ENCODE assay signal across 23 mouse cellular contexts in the genomic region with DNA sequence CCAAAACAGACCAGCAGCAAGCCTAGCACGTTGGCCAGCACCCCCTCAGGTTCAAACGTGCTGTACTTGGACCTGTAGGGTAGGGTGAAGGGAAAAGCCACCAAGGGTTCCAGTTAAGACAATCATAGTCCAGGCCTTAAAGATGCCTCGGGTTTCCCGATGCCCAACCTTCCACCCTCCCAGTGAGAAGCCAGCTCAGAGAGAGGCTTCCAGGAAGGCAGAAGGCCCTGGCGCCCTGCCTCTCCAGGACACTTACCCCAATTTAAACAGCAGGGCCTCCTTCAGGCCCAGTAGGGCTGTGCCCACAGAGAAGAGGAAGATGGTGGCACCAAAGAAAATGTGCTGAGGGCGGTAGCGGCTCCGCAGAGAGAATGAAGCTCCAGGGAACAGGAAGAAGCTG. TPM values are rescaled to one million over a fixed set of nuclear protein-coding genes. Genes with fewer than 3 reads are reported as not detected.
DNase-seq lines count a peak whose midpoint lies in the region; ATAC-seq and TF ChIP-seq lines count a peak whose summit lies in the region.
"Had no signal": no experiment of that assay in that cellular context is flagged by ENCODE, and none has a peak within 500 bp of the region (broad histone marks: within the 10 kb centered on the region; RNA-seq: fewer than 3 reads in every experiment).

No protein-coding gene starts in this region.

- TF ChIP-seq POLR2A in heart, adult 2 months (IDR thresholded peaks at IDR 0.05; ENCODE audit: insufficient read depth, low read depth, low read length): no peak

- no peaks in the 10 kb centered on the region for H3K9me3 ChIP-seq in heart, embryonic 10.5 days
- no peaks in the 10 kb centered on the region for H3K9me3 ChIP-seq in midbrain, embryonic 10.5 days (replicated peaks)
- no peaks in the 10 kb centered on the region for H3K9me3 ChIP-seq in midbrain, embryonic 15.5 days
- H3K9me3 ChIP-seq: embryonic facial prominence, embryonic 13.5 days; forebrain, embryonic 13.5 days; heart, embryonic 13.5 days had no signal

- no peak overlapping the region for H3K9ac ChIP-seq in heart, adult 2 months (ENCODE audit: low read depth, low read length)
- H3K9ac ChIP-seq in midbrain, embryonic 15.5 days: no peak overlapping the region
- H3K9ac ChIP-seq: embryonic facial prominence, embryonic 13.5 days; forebrain, embryonic 13.5 days; heart, embryonic 13.5 days; hindbrain, embryonic 14.5 days had no signal

- TF ChIP-seq CTCF in heart, adult 2 months (IDR thresholded peaks at IDR 0.05): no peak

- intact Hi-C loops in heart, adult 2 months (cut with DNase I): no loop called here

- peak; percentile 48 to 54 for DNase-seq in cerebellum, postnatal 10 days
- no peak for DNase-seq in cerebellum, adult 11 months
- no peak for DNase-seq in heart, adult 2 months
- no peak for DNase-seq in heart, embryonic 10.5 days (ENCODE audit: low spot score)
- no peak for DNase-seq in midbrain, embryonic 10.5 days (ENCODE audit: low spot score)
- DNase-seq: B cell, adult 2 months had no signal

- H3K27ac ChIP-seq in heart, adult 2 months: peak overlapping the region; percentile 23; the same call in 1 of the 2 replicates
- no peak overlapping the region for H3K27ac ChIP-seq in heart, embryonic 10.5 days
- H3K27ac ChIP-seq in midbrain, embryonic 10.5 days (replicated peaks): peak overlapping the region; percentile 70
- no peak overlapping the region for H3K27ac ChIP-seq in midbrain, embryonic 15.5 days
- H3K27ac ChIP-seq: embryonic facial prominence, embryonic 13.5 days; forebrain, embryonic 13.5 days; heart, embryonic 13.5 days; hindbrain, embryonic 14.5 days had no signal

- no peak for ATAC-seq in midbrain, embryonic 15.5 days (replicated peaks)
- ATAC-seq in activated CD4-positive, CD25-positive, alpha-beta regulatory T cell, adult 4 months: no peak
- ATAC-seq: forebrain, embryonic 13.5 days; inflammation-experienced regulatory T-cells, adult 6 months; intestine, postnatal 0 days had no signal

- no peaks in the 10 kb centered on the region for H3K27me3 ChIP-seq in heart, adult 2 months (ENCODE audit: control insufficient read depth, insufficient read depth, low read length)
- peaks cover 59% of the 10 kb centered on the region for H3K27me3 ChIP-seq in heart, embryonic 10.5 days (ENCODE audit: insufficient read depth, poor library complexity, severe bottlenecking)
- H3K27me3 ChIP-seq in midbrain, embryonic 10.5 days (ENCODE audit: low read depth, poor library complexity, severe bottlenecking): peaks cover 41% of the 10 kb centered on the region
- H3K27me3 ChIP-seq in midbrain, embryonic 15.5 days (replicated peaks): no peaks in the 10 kb centered on the region
- H3K27me3 ChIP-seq: embryonic facial prominence, embryonic 13.5 days; forebrain, embryonic 13.5 days had no signal

- no peaks in the 10 kb centered on the region for H3K36me3 ChIP-seq in heart, adult 2 months (ENCODE audit: control insufficient read depth, insufficient read depth, low read length)
- no peaks in the 10 kb centered on the region for H3K36me3 ChIP-seq in heart, embryonic 10.5 days
- H3K36me3 ChIP-seq in midbrain, embryonic 10.5 days: no peaks in the 10 kb centered on the region; the same call in 1 of the 2 replicates
- no peaks in the 10 kb centered on the region for H3K36me3 ChIP-seq in midbrain, embryonic 15.5 days (replicated peaks)
- H3K36me3 ChIP-seq: embryonic facial prominence, embryonic 13.5 days; heart, embryonic 13.5 days had no signal

- no peak for TF ChIP-seq EP300 in heart, adult 2 months (IDR thresholded peaks at IDR 0.05; ENCODE audit: insufficient read depth, low read depth, low read length)

- H3K4me1 ChIP-seq in heart, adult 2 months (ENCODE audit: control insufficient read depth, insufficient read depth, low read length): peaks cover 15% of the 10 kb centered on the region
- H3K4me1 ChIP-seq in heart, embryonic 10.5 days: 0 out of 2 replicates have a peak, but pooled peaks cover 4% of the 10 kb centered on the region
- H3K4me1 ChIP-seq in midbrain, embryonic 10.5 days: peaks cover 27% of the 10 kb centered on the region
- peaks cover 5% of the 10 kb centered on the region; the same call in 1 of the 2 replicates for H3K4me1 ChIP-seq in midbrain, embryonic 15.5 days
- H3K4me1 ChIP-seq: embryonic facial prominence, embryonic 13.5 days; heart, embryonic 13.5 days had no signal

- no peaks in the 10 kb centered on the region for H3K79me2 ChIP-seq in heart, adult 2 months (replicated peaks; ENCODE audit: control insufficient read depth, insufficient read depth, low read length)

- WGBS in heart, adult 2 months: 87% methylated on average over 8 of the region's 8 CpGs
- WGBS in heart, embryonic 10.5 days: 78% methylated on average over 8 of the region's 8 CpGs
- 83% methylated on average over 8 of the region's 8 CpGs for WGBS in midbrain, embryonic 10.5 days
- 91% methylated on average over 8 of the region's 8 CpGs for WGBS in midbrain, embryonic 15.5 days

- H3K4me3 ChIP-seq in heart, adult 2 months: no peak overlapping the region
- H3K4me3 ChIP-seq in heart, embryonic 10.5 days: no peak overlapping the region
- H3K4me3 ChIP-seq in midbrain, embryonic 10.5 days: no peak overlapping the region
- no peak overlapping the region for H3K4me3 ChIP-seq in midbrain, embryonic 15.5 days
- H3K4me3 ChIP-seq: embryonic facial prominence, embryonic 13.5 days; forebrain, embryonic 13.5 days; heart, embryonic 13.5 days had no signal

- H3K4me2 ChIP-seq in midbrain, embryonic 15.5 days: no peak overlapping the region
- H3K4me2 ChIP-seq: embryonic facial prominence, embryonic 13.5 days; forebrain, embryonic 13.5 days; heart, embryonic 13.5 days; hindbrain, embryonic 14.5 days had no signal

RNA-seq across cellular contexts. Expression of a gene that starts 17.6 kb away (rescaled TPM):
- 1 to 10 TPM; 8.2 to 8.5 TPM for total RNA-seq in heart, adult 2 months (2021)
- polyA plus RNA-seq in heart, adult 2 months (2012; rRNA removed): 17.0 and 17.6 TPM in 2 replicates
- polyA plus RNA-seq in heart, embryonic 10.5 days (2016; fragmentation: Nextera tagmentation; extraction: Ambion mirVana): 4.1 and 4.6 TPM in 2 replicates
- 12.1 and 12.3 TPM in 2 replicates for polyA plus RNA-seq in midbrain, embryonic 10.5 days (2016; fragmentation: Nextera tagmentation; extraction: Ambion mirVana)
- 70.2 and 70.5 TPM in 2 replicates for polyA plus RNA-seq in midbrain, embryonic 15.5 days (2015; fragmentation: Nextera tagmentation; extraction: Ambion mirVana)
- polyA plus RNA-seq in activated CD4-positive, CD25-positive, alpha-beta regulatory T cell, adult 4 months (2017; shearing (Covaris generic)): 1 to 10 TPM in 1 of 2 experiments, under 1 TPM in 1; 0.63 to 1.4 TPM

RNA-seq across cellular contexts. Expression of a gene that starts 32.2 kb away (rescaled TPM):
- total RNA-seq in heart, adult 2 months (2021): 10 to 100 TPM; 18.8 to 23.7 TPM
- polyA plus RNA-seq in heart, adult 2 months (2012; rRNA removed): 34.4 and 42.1 TPM in 2 replicates
- polyA plus RNA-seq in heart, embryonic 10.5 days (2016; fragmentation: Nextera tagmentation; extraction: Ambion mirVana): 0.43 and 0.65 TPM in 2 replicates
- polyA plus RNA-seq in midbrain, embryonic 10.5 days (2016; fragmentation: Nextera tagmentation; extraction: Ambion mirVana): 0.75 and 0.85 TPM in 2 replicates
- polyA plus RNA-seq in midbrain, embryonic 15.5 days (2015; fragmentation: Nextera tagmentation; extraction: Ambion mirVana): 6.1 and 6.5 TPM in 2 replicates
- polyA plus RNA-seq in activated CD4-positive, CD25-positive, alpha-beta regulatory T cell, adult 4 months (2017; shearing (Covaris generic)): under 1 TPM in 1 of 2 experiments, not detected in 1; 0.11 TPM
- total RNA-seq: MEL had no signal
- polyA plus RNA-seq: inflammation-experienced regulatory T-cells, adult 6 months had no signal

RNA-seq across cellular contexts. Expression of a gene that starts 59.0 kb away (rescaled TPM):
- not detected for total RNA-seq in heart, adult 2 months (2021)
- polyA plus RNA-seq in heart, adult 2 months (2012; rRNA removed): not detected in 2 replicates
- polyA plus RNA-seq in heart, embryonic 10.5 days (2016; fragmentation: Nextera tagmentation; extraction: Ambion mirVana): not detected in 2 replicates
- polyA plus RNA-seq in midbrain, embryonic 10.5 days (2016; fragmentation: Nextera tagmentation; extraction: Ambion mirVana): not detected in 2 replicates
- polyA plus RNA-seq in midbrain, embryonic 15.5 days (2015; fragmentation: Nextera tagmentation; extraction: Ambion mirVana): not detected in 2 replicates
- not detected for polyA plus RNA-seq in activated CD4-positive, CD25-positive, alpha-beta regulatory T cell, adult 4 months (2017; shearing (Covaris generic))
- total RNA-seq: adrenal gland, adult 2 months; adrenal gland, postnatal 25 days; gastrocnemius, adult 8-10 months; gastrocnemius, postnatal 4 days; heart, adult 8-10 months; heart, postnatal 4 days; MEL had no signal
- polyA plus RNA-seq: adrenal gland, adult 2 months; cortical plate, adult 2 months; embryonic facial prominence, embryonic 13.5 days; forebrain, embryonic 13.5 days; heart, embryonic 13.5 days; heart, postnatal 0 days; hindbrain, embryonic 14.5 days; inflammation-experienced regulatory T-cells, adult 6 months; intestine, postnatal 0 days had no signal

Comparison
In these comparisons a context has a peak if more than half of its experiments do, and no peak if none do; other contexts are left out.
1. DNase-seq: peak in cerebellum, postnatal 10 days (2 of 2); none in cerebellum, adult 11 months (single experiment), heart, adult 2 months (0 of 2), heart, embryonic 10.5 days (single experiment) and midbrain, embryonic 10.5 days (single experiment).
2. H3K27ac ChIP-seq: peak in heart, adult 2 months (single experiment) and midbrain, embryonic 10.5 days (single experiment); none in heart, embryonic 10.5 days (single experiment) and midbrain, embryonic 15.5 days (single experiment).